Mouse (Mus musculus) neural tube, embryonic 11.5 days (tissue): ENCODE measurements at regions not wholly inside any gene's neighbourhood (a gene's known extent, or its start where the extent isn't known, plus 50 kb on each side); places are given as distances from the start of the nearest gene placed in this dataset.

ENCODE experiments used
- ATAC-seq: fragments of 200-750 bp; cut with Nextera tagmentation; 2 replicates; pipeline ENCODE4 v1.8.0; 2017; ENCODE audit warnings: moderate number of reproducible peaks, mild to moderate bottlenecking, moderate TSS enrichment, moderate library complexity; ENCODE audit not compliant: insufficient read depth, low FRiP score, low TSS enrichment
- DNase-seq: peaks from one replicate; pipeline ENCODE4 v3.0.0-alpha.2; 2015; ENCODE audit warnings: low spot score
- H3K27ac ChIP-seq: fragments of 300-500 bp; sonication (generic); 2 replicates; pipeline ENCODE4 v1.5.1; 2014; ENCODE audit warnings: low read depth, mild to moderate bottlenecking, low read length
- H3K27me3 ChIP-seq: fragments of 300-500 bp; sonication (generic); 2 replicates; pipeline ENCODE4 v1.6.1; 2014; ENCODE audit warnings: mild to moderate bottlenecking, low read length, mixed read lengths; ENCODE audit not compliant: control insufficient read depth, insufficient read depth
- H3K36me3 ChIP-seq: fragments of 300-500 bp; sonication (generic); 2 replicates; pipeline ENCODE4 v1.6.1; 2014; ENCODE audit warnings: mild to moderate bottlenecking, low read length, moderate library complexity, mixed read lengths; ENCODE audit not compliant: control insufficient read depth, insufficient read depth
- H3K4me1 ChIP-seq: fragments of 300-500 bp; sonication (generic); 2 replicates; pipeline ENCODE4 v1.6.1; 2014; ENCODE audit warnings: low read length, mixed read lengths; ENCODE audit not compliant: control insufficient read depth, insufficient read depth
- H3K4me2 ChIP-seq: fragments of 300-500 bp; sonication (generic); 2 replicates; pipeline ENCODE4 v1.6.1; 2014; ENCODE audit warnings: low read depth, mild to moderate bottlenecking, moderate library complexity
- H3K4me3 ChIP-seq: fragments of 300-500 bp; sonication (generic); 2 replicates; pipeline ENCODE4 v1.5.1; 2014; ENCODE audit warnings: low read depth, low read length
- H3K9ac ChIP-seq: fragments of 300-500 bp; sonication (generic); 2 replicates; pipeline ENCODE4 v1.6.1; 2014; ENCODE audit warnings: mild to moderate bottlenecking, low read length
- H3K9me3 ChIP-seq: fragments of 300-500 bp; sonication (generic); 2 replicates; pipeline ENCODE4 v1.6.1; 2016; ENCODE audit warnings: low read length; ENCODE audit not compliant: control insufficient read depth
- WGBS: fragments of 180-500 bp; shearing (Covaris S2); extraction: QIAGEN DNeasy Blood & Tissue Kit; methylation state at CpG from one replicate; pipeline ENCODE4 v1.1.7; 2014; 5-methylcytosine and 5-hydroxymethylcytosine counted together

- Histone ChIP-seq H3K9me3 (no peaks in the 10 kb centered on the region), H3K4me2 (no peak overlapping the region), H3K27me3 (no peaks in the 10 kb centered on the region), H3K4me3 (no peak overlapping the region), H3K36me3 (no peaks in the 10 kb centered on the region), H3K27ac (no peak overlapping the region), H3K9ac (no peak overlapping the region), H3K4me1 (no peaks in the 10 kb centered on the region; the same call in 1 of the 2 replicates)
- 45% methylated on average over 2 of the region's 2 CpGs for WGBS
- no peak for ATAC-seq
- no peak for DNase-seq
These were observed 219.8 kb downstream of the Gm9733 start for GRCm38 (mm10) chr3:15112177-15112838.

DNA sequence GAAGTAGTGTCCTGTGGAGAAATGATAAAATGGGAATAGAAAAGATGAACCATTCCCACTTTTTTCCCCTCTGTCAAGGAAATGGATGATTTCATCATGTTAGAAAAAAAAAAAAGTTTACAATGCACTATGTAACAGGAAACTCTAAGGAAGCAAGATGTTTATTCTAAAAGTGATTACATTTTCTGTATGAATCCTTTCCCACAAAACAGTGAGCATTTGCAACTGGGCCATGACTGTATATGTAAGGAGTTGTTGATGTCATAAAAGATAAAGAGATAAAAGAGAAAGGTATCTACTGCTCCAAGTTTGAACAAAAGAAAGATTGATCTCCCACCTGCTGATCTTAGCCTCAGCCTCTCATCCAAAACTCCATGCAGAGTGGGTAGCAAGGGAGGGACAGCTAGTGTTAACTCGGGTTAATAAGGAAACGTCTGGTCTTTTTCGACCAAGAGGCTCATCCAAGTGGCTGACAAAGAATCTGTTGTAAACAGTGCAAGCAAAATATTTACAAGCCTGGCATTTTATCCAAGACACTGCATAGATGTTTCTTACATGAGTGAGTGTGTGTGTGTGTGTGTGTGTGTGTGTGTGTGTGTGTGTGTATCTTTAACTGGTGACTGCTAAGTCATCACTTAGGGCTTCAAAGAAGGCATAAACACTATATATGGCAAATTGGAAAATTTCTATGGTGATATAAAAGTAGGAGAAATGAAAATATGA lies 213.3 kb downstream of the Gm9733 start:
- ATAC-seq (no peak), DNase-seq (no peak)
- no peak overlapping the region for H3K4me2 ChIP-seq
- H3K27me3 ChIP-seq, result no peaks in the 10 kb centered on the region
- H3K9ac ChIP-seq, result no peak overlapping the region
- 40% methylated on average over 3 of the region's 3 CpGs for WGBS
- no peak overlapping the region for H3K27ac ChIP-seq
- H3K36me3 ChIP-seq, result no peaks in the 10 kb centered on the region
- H3K4me1 ChIP-seq, result no peaks in the 10 kb centered on the region
- H3K4me3 ChIP-seq, result no peak overlapping the region
- H3K9me3 ChIP-seq, result no peaks in the 10 kb centered on the region

GRCm38 (mm10) chr3:15126736-15127135 lies 205.4 kb downstream of the Gm9733 start:
- WGBS, result 78% methylated on average over 4 of the region's 4 CpGs
- ATAC-seq (no peak), DNase-seq (no peak)
- H3K9me3 ChIP-seq, result no peaks in the 10 kb centered on the region
- no peak overlapping the region for H3K9ac ChIP-seq
- H3K36me3 ChIP-seq, result no peaks in the 10 kb centered on the region
- no peak overlapping the region for H3K4me3 ChIP-seq
- no peak overlapping the region for H3K27ac ChIP-seq
- no peaks in the 10 kb centered on the region for H3K4me1 ChIP-seq
- H3K4me2 ChIP-seq, result no peak overlapping the region
- no peaks in the 10 kb centered on the region for H3K27me3 ChIP-seq

DNA sequence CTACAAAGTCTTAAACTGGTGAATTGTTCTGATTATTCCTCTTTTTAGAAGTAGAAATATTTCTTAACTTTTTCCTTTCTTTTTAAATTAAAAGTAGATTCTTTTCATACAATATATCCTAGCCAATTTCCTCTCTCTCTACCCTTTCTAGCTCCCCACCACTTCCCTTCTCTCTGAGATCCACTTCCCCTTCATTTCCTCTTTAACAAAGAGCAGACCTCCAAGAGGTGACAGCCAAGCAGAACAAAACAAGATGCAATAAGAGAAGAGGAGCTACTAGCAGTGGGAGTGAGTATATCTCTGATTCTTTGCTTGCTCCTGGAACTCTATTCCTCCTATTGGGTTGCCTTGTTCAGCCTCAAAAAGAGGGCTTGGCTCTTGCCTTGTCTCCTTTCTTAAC lies 203.7 kb downstream of the Gm9733 start:
- Histone ChIP-seq H3K27ac (no peak overlapping the region), H3K4me1 (no peaks in the 10 kb centered on the region), H3K4me3 (no peak overlapping the region), H3K9ac (no peak overlapping the region), H3K27me3 (no peaks in the 10 kb centered on the region), H3K4me2 (no peak overlapping the region), H3K36me3 (no peaks in the 10 kb centered on the region), H3K9me3 (no peaks in the 10 kb centered on the region)
- no peak for ATAC-seq
- no peak for DNase-seq

- no peaks in the 10 kb centered on the region for H3K36me3 ChIP-seq
- H3K4me3 ChIP-seq, result no peak overlapping the region
- ATAC-seq, result no peak
- no peaks in the 10 kb centered on the region for H3K4me1 ChIP-seq
- H3K27me3 ChIP-seq, result no peaks in the 10 kb centered on the region
- no peak for DNase-seq
- H3K9ac ChIP-seq, result no peak overlapping the region
- no peak overlapping the region for H3K27ac ChIP-seq
- H3K9me3 ChIP-seq, result no peaks in the 10 kb centered on the region
- 82% methylated on average over 3 of the region's 3 CpGs for WGBS
- H3K4me2 ChIP-seq, result no peak overlapping the region
These were observed 203.1 kb downstream of the Gm9733 start for GRCm38 (mm10) chr3:15128960-15129359.

GRCm38 (mm10) chr3:15129729-15130369 lies 202.3 kb downstream of the Gm9733 start:
- Histone ChIP-seq H3K27ac (no peak overlapping the region), H3K36me3 (no peaks in the 10 kb centered on the region), H3K4me1 (no peaks in the 10 kb centered on the region), H3K4me2 (no peak overlapping the region), H3K4me3 (no peak overlapping the region), H3K27me3 (no peaks in the 10 kb centered on the region), H3K9ac (no peak overlapping the region), H3K9me3 (no peaks in the 10 kb centered on the region)
- no peak for ATAC-seq
- DNase-seq, result no peak
- 86% methylated on average over 9 of the region's 9 CpGs for WGBS

- Histone ChIP-seq H3K4me3 (no peak overlapping the region), H3K4me1 (no peaks in the 10 kb centered on the region), H3K9ac (no peak overlapping the region), H3K27me3 (no peaks in the 10 kb centered on the region), H3K4me2 (no peak overlapping the region), H3K36me3 (no peaks in the 10 kb centered on the region), H3K9me3 (no peaks in the 10 kb centered on the region), H3K27ac (no peak overlapping the region)
- DNase-seq, result no peak
- ATAC-seq, result no peak
- WGBS, result 72% methylated on average over 5 of the region's 5 CpGs
These were observed 200.0 kb downstream of the Gm9733 start for GRCm38 (mm10) chr3:15132136-15132535.

GRCm38 (mm10) chr3:15139550-15139949 lies 192.6 kb downstream of the Gm9733 start:
- no peaks in the 10 kb centered on the region for H3K27me3 ChIP-seq
- H3K9me3 ChIP-seq, result no peaks in the 10 kb centered on the region
- no peak overlapping the region for H3K4me3 ChIP-seq
- no peaks in the 10 kb centered on the region for H3K36me3 ChIP-seq
- H3K27ac ChIP-seq, result no peak overlapping the region
- whole genome bisulfite sequencing, result 94% methylated on average over 1 of the region's 1 CpGs
- H3K9ac ChIP-seq, result no peak overlapping the region
- DNase-seq (no peak), ATAC-seq (no peak)
- no peaks in the 10 kb centered on the region for H3K4me1 ChIP-seq
- H3K4me2 ChIP-seq, result no peak overlapping the region

DNA sequence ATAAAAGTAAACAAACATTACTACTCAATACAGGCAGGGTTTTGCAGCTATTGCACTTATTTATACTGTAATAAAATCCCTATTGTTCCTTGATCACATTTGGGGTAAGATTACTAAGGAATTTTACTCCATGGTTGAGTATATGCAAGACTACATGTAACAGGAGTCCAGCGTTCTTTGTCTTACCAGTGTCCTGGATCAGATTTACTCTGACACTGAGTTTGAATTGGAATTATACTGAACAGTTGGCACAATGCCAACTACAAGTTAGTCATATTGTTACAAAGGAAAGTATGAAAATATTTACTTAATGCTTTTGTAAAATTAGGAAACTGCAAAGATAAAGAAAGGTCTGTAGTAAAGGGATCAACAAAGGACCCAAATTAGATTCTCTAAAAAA lies 178.4 kb downstream of the Gm9733 start:
- no peaks in the 10 kb centered on the region for H3K27me3 ChIP-seq
- DNase-seq (no peak), ATAC-seq (no peak)
- H3K36me3 ChIP-seq, result no peaks in the 10 kb centered on the region
- 93% methylated on average over 1 of the region's 1 CpGs for WGBS
- no peaks in the 10 kb centered on the region for H3K4me1 ChIP-seq
- no peak overlapping the region for H3K4me3 ChIP-seq
- H3K9ac ChIP-seq, result no peak overlapping the region
- no peak overlapping the region for H3K4me2 ChIP-seq
- H3K9me3 ChIP-seq, result no peaks in the 10 kb centered on the region
- H3K27ac ChIP-seq, result no peak overlapping the region
